Mouse (Mus musculus): ENCODE data around the gene BC048403. TPM values are rescaled to one million over a fixed set of nuclear protein-coding genes. Genes with fewer than 3 reads are reported as not detected.

The BC048403 gene
- total RNA-seq, 1 experiment from 2014 or later: 2.8 TPM

DNA sequence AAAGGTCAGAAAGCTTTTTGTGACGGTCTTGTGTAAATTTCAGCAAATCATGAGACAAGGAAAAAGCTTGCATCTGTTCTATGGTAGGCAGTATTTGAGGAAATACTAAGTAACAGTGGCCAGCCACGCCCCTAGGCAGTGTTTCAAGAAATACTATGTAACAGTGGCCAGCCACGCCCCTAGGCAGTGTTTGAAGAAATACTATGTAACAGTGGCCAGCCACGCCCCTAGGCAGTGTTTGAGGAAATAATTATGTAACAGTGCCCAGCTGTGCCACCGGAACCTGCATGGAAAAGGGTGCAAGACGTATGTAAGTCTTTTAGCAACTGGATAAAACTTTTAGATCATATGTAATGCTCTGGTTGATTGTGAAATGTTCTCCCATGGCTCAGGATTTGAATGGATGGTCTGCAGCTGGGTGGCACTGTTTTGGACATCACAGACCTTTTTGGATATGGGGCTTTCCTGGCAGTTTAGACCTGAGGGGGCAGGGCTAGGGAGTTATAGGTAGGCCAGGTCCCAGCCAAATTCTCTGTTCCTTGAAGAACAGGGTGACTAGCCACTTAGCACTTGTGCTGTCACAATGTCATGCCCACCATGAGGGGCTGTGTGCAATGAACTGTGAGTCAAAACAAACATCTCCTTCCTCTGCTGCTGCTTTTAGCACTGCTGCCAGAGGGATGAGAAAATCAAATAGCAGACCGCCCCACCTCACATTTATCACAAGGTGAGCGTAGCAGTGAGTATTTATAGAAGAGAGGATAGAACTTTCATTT, 56.5 kb downstream of the BC048403 start:
- peak; percentile 99 for ATAC-seq (replicated peaks; ENCODE audit: insufficient number of reproducible peaks, low FRiP score, low TSS enrichment, poor library complexity, severe bottlenecking)

DNA sequence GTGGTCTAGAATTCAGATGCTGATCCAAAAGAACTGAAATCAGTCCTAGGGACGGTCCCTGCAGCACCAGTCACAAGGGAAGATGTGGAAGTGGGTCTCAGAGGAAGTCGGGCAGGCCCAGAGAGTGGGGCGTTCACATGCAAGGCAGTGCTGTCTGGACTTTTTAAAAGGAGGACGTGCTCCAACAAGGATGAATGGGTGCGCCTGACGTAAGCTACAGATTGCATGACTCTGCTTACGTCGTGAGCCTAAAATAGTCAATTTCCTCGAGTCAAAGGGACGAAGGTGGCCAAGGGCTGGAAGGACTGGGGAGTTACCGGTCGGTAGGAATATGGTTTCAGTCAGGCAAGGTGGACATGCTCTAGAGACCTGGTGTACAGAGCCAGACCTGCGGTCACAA, 60.3 kb downstream of the BC048403 start:
- ATAC-seq (replicated peaks; ENCODE audit: insufficient number of reproducible peaks, low FRiP score, low TSS enrichment, poor library complexity, severe bottlenecking): no peak

Other genes with a start within 250 kb of the BC048403 start
- 135 to 157 TPM (median 139 TPM) in 3 replicates for gene Tbk1, start 153.2 kb upstream of the BC048403 start, total RNA-seq (2017)
- gene Xpot, start 113.6 kb upstream of the BC048403 start, total RNA-seq (2017): 30.4 to 51.3 TPM (median 32.6 TPM) in 3 replicates
- gene D930020B18Rik, start 98.3 kb upstream of the BC048403 start, total RNA-seq (2017): not detected in 3 replicates